Mouse (Mus musculus): ENCODE measurements around the gene Filip1l.

GRCm38 (mm10) chr16:57490691-57491090 is 137.8 kb downstream of the Filip1l start:
- TF ChIP-seq CTCF (IDR thresholded peaks at IDR 0.05; ENCODE audit: borderline replicate concordance, insufficient read depth, low read length) (no peak), POLR2A (IDR thresholded peaks at IDR 0.05; ENCODE audit: low read depth, low read length) (no peak)
